Mouse (Mus musculus): ENCODE data around the gene Atp6ap1.

- peak; percentile 3 for TF ChIP-seq CTCF (IDR thresholded peaks at IDR 0.05; ENCODE audit: control insufficient read depth, insufficient read depth, insufficient read length)
- no peak for TF ChIP-seq USF1 (IDR thresholded peaks at IDR 0.05; ENCODE audit: low read depth)
- TF ChIP-seq FOSL1 (IDR thresholded peaks at IDR 0.05; ENCODE audit: insufficient read depth, low read length, poor library complexity, severe bottlenecking), result no peak
These were observed 47.3 kb upstream of the Atp6ap1 start, which contains the start of gene Flna for GRCm38 (mm10) chrX:74249615-74250014.
